Mouse (Mus musculus) MN1 (cell line): ENCODE measurements around the gene Xylb.
A peak's percentile ranks its signal among the peaks of the same experiment; 100 is the strongest.

Experiments
- DNase-seq: peaks from one replicate; pipeline ENCODE4 v3.0.0-alpha.2; 2016; ENCODE audit warnings: low spot score

Xylb gene

GRCm38 (mm10) chr9:119357331-119358057 lies at the start of gene Xylb:
Gene Xylb, plus strand, starts transcription at chr9:119357381.
- peak; percentile 92 for DNase-seq

GRCm38 (mm10) chr9:119309067-119309466 lies 48.1 kb upstream of the Xylb start:
- DNase-seq = no peak

DNA sequence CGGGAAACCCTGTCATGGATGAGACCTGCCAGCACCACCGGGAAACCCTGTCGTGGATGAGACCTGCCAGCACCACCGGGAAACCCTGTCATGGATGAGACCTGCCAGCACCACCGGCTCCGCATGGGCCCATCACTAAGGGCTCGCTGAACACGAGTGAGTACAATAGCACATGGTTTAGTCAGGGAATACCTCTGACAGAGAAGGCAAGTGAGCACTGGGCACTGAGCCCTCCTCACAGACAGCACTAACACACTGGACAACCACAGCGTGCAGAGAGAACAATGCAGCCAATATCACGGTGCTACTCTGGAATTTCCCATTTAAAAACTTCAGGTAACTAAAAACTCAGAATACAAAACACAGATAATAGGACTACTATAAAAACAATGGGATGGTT lies 44.1 kb upstream of the Xylb start:
- DNase-seq = no peak

DNA sequence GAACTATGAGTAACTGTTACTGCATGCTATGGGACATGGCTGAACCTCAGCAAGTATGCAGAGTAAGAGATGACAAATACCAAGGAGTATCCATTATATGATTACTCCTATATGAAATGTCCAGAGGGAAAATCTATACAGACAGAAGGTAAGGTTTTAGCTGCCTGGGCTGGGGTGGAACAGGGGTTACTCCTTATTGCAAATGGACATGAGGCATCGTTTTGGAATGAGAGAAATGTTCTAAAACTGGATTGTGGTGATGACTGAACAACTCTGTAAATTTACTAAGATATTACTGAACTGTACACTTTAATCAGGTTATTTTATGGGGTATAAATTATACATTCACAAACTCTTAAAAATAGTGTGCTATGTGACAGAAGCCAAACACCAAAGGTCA lies 38.3 kb upstream of the Xylb start:
- no peak for DNase-seq

DNA sequence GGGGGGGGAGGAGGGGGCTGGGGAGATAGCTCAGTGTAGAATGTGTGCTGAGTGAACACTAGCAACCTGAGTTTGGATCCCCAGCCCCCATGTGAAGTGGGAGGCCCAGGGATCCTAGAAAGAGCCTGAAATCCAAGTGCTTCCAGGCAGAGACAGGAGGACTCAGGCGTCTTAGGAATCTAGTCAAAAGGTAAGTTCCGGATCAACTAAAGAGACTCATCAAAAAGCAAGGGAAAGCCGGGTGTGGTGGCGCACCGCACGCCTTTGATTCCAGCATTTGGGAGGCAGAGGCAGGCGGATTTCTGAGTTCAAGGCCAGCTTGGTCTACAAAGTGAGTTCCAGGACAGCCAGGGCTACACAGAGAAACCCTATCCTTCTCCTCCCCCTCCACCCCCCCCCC lies 36.7 kb upstream of the Xylb start:
- DNase-seq = no peak

- DNase-seq = no peak
Measured at GRCm38 (mm10) chr9:119320946-119321345, 36.2 kb upstream of the Xylb start.

DNA sequence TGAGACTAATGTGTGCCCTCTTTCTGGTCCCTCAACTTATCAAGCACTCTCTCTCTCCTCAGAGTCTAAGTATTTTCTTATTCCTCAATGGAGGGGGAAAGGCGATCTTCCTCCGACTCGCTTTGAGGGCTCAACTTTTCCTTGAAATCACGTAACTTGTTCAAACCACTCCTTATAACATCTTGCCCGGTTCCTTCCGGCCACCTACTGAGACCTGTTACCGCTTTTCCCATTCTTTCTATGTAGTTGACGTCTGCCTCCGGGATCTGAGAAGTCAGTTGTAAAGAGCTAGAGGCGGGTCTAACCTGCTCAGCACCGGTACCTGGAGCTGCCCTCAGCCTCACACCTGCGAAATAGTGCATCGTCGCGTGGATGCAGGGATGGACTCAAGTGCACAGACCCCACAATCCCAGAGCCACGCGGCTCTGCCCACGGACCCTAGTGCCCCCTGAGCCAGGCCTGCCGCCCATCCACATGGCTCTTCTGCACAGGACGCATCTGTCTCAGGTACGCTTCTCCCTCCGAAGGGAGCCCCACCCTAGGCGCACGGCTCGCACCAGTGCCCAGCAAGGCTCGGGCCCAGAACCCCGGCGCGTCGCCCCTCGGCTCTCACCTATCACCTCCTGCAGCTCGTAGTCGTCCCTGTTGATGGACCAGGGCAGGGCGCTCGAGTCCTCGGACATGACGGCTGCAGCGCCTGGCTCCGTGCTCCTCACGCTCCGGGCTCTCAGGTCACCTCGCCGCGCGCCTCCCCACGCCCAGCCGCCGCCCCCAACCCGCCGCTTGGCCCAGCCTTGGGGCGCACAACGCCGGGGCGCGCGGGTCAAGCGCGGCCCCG lies 35.6 kb upstream of the Xylb start:
- DNase-seq = no peak

GRCm38 (mm10) chr9:119322289-119323259 lies 34.6 kb upstream of the Xylb start, which contains the start of gene Oxsr1:
Gene Oxsr1, minus strand, starts transcription at chr9:119322427.
- DNase-seq = peak; percentile 99

DNA sequence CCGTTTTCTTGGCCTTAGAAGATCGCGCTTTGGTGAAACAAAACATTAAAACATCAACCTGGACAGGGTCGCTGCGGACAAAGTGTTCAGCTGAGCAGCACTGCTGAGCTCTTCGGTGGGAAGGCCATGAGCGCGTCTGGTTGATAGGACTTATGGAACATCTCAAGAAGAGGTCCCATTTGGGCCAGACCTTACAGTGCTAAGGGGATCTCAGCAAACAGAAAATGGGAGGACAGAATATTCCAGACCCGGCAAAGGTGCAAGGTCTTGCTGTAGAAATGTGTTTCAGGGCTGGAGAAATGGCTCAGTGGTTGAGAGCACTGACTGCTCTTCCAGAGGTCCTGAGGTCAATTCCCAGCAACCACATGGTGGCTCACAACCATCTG lies 33.9 kb upstream of the Xylb start:
- DNase-seq = no peak

DNA sequence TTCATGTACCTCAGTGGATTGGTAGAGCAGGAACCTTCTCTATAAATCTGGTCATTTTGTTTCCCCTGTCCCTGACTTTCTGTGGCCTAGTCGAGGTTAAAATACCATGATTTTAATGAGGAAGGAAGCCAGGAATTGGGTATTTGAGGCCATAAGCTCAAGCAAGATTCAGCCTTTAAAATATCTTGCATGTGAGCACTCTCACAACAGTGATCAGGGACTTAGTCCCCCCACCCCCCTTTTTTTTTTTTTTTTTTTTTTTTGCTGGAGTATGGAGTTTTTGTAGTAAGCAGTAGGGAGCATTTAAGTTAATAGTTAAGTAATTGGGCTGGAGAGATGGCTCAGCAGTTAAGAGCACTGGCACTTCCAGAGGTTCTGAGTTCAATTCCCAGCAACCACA lies 33.1 kb upstream of the Xylb start:
- no peak for DNase-seq

- no peak for DNase-seq
Measured at GRCm38 (mm10) chr9:119328488-119328887, 28.7 kb upstream of the Xylb start.

GRCm38 (mm10) chr9:119330186-119330963 lies 26.8 kb upstream of the Xylb start:
- no peak for DNase-seq

- DNase-seq = no peak
Measured at GRCm38 (mm10) chr9:119334324-119334723, 22.9 kb upstream of the Xylb start.

DNA sequence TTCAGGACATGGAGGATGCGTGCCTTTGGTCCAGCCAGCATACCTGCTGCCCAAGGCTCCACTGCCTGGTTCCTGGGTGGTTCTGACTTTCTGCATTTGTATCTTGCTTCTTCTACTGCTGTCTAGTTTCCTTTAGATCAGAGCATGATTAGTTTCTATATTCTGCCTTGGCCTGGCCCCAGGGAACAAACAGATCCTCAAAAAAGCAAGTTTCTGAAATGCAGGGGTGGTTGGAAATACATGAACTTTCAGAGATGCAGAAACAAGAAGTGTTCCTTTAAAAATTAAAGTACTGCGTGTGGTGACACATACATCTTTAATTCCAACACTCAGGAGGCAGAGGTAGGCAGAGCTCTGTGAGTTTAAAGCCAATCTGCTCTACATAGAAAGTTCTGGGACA lies 22.3 kb upstream of the Xylb start:
- DNase-seq = no peak

- no peak for DNase-seq
Measured at GRCm38 (mm10) chr9:119335571-119335970, 21.6 kb upstream of the Xylb start.

DNA sequence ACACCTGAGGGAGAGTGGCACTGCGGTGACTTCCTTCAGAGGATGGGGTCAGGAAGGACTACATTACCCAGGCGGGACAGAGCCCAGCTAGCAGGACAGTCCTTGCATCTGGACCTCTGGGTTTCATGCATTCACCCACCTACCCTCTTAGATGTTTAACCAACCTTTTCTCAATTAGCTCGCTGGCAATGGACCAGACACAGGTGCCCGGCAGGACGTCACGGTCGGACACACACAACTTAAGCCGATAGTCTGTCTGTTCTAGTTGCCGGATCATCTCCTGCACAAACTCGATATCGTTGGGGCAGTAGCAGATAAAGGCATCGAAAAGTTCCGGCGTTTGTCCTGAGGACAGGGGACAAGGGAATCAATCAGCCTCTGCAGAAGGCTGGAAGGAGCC lies 19.3 kb upstream of the Xylb start:
- no peak for DNase-seq

DNA sequence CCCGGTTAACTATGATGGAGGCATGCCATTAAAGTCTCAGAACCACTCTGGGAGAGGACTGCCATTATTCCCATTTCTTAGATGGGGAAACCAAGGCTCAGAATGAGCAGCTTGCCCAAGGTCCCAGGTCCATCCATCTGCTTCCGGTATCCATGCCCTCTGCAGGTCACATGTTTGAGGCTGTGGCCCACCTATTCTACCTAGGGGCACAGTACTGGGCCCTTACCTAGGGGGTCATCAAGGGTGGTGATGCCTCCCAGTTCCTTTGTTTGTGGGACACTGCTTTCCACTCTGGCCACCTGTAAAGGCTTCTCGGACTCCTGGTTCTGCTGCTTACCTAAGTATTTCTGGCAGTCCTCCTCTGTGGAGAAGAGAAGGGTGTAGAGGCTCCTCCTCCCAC lies 18.8 kb upstream of the Xylb start:
- DNase-seq = no peak

GRCm38 (mm10) chr9:119339106-119339505 lies 18.1 kb upstream of the Xylb start:
- no peak for DNase-seq

DNA sequence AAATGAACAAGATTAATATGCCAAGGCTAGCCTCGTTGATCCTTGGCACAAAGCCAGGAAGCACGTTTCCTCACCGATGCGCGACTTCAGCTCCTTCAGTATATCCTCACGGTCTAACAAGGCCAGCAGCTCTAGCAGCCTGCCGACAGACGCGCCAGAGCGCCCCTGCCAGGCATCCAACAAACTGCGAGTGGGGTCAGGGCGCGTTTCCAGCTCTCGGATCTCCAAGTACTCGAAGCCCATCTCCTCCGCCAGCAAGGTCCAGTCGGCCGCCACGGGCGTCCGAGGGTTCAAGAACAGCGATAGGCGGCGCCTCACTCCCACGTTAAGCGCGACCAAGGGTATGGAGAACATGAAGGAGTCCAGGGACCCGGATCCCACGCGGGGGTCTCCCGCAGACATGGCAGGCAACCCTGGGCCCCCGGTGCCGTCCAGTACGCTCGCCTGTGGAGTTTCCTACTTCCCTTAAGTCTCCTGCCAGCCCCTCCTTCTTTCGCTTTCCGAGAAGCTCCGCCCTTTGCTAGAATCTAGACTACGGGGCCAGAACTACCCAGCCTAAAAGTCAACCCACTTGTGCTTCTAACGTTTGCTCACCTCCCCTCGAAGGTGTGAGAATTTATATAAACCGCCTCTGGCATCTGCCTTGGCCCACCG lies 17.5 kb upstream of the Xylb start, which contains the start of gene Acaa1a:
TSS of gene Acaa1a (plus strand) at position 119 of the 654 bp plus-strand sequence.
- peak; percentile 71 for DNase-seq

DNA sequence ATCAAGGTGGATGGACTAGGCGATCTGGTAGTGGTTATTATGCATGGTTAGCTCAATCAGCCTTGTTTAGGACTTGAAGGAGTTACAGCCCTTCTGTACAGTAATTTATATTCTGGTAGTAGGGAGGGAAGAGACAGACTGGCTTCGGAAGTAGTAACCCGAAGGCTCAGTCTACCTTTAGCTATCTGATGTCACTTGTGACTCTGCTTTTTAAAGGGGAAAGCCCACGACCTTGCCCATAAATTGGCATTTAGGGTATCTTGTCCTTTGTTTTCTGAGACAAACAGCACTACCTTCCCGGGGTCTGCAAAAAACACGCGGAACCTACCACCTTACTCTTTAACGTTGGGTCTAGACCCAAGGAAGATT lies 17.0 kb upstream of the Xylb start:
- no peak for DNase-seq
